Mouse (Mus musculus): ENCODE data around the gene Xpot.

Gene Xpot

DNA sequence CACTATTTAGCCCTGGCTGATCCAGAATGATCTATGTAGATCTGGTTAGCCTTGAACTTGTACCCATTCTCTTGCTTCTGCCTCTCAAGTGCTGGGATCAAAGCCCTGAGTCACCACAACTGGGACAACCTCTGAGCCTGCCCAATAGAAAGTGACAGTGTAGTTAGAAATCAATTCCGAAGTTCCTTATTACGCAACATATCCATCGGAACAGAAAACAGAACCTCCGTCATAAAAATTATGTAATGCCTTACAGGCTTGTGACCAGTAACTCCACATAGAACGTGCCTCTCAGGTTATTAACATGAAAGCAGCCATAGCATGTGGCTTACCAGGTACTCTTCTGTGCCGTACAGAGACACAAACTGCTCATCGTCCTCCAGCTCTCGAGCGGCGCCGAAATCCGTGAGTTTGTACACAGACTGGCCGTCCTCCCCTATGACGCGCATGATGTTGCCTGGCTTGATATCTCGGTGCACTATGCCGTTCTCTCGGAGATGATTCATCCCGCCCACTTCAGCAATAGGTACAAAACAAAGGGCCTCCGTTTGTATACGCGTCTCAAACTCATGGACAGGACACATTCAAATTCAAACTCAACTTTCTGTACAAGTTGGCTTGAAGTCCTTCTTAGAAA is 54.5 kb downstream of the Xpot start:
- no peak for DNase-seq (ENCODE audit: low spot score)

GRCm38 (mm10) chr10:121571031-121571430 is 55.1 kb downstream of the Xpot start:
- no peak for DNase-seq (ENCODE audit: low spot score)

DNA sequence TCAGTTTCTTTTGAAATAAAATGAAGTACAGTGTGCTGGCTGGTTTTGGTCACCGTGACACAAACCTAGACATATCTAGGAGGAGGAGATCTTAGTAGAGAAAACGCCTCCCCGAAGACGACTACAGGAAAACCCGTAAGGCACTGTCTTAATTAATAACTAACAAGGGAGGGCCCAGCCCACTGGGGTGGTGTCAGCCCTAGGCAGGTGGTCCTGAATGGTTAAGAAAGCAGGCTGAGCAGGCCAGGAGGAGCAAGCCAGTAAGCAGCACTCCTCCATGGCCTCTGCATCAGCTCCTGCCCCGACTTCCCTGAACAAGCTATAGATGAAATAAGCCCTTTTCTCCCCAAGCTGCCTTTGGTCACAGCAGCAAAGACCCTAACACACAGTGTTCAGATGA is 56.3 kb downstream of the Xpot start:
- DNase-seq (ENCODE audit: low spot score), result no peak

DNA sequence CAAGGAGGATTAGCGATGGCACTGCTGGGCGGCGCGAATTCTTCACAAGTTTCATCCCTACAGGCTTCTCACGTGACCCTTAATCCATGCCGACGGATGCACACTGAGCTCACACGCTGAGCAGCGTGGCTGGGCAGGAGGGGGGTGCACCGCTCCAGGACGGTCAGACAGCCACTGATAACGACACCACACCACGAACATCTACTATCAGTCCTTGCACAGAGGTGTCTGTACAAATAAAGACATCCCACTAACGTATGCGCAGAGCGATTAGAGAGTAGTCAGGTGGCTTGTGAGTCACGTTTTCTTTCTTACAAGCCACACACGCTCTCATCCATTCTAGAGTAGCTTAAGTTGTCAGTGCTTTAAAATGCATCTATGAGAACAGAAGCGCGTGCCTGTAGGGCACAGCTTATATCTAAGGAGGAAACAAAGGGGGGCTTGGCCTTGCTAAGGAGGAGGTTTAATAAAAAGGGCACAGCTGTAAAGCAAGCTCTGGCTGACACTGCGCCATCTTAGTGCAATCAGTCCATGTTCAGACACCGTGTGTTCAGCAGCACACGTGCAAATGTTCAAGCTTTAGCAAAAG is 57.0 kb downstream of the Xpot start:
- DNase-seq (ENCODE audit: low spot score), result no peak

GRCm38 (mm10) chr10:121568534-121568933 is 57.6 kb downstream of the Xpot start:
- no peak for DNase-seq (ENCODE audit: low spot score)

DNA sequence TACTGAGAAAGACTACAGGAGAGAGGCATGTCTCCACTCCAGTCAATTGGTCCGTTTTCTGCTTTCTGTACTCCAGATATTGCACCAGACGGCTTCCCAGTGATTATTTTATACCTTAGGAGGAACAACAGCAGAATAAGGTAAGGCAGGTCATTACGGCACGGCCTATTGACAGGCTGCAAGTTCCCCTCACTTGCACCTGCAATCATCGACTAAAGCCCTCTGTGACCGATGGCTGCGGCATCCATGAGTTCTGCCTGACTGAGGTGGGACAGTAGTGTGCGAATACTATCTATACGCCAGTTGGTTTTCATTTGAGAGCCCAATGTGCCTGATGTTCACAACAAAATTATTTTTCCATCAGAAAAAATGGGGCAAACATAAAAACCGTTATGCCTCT is 58.1 kb downstream of the Xpot start:
- no peak for DNase-seq (ENCODE audit: low spot score)

GRCm38 (mm10) chr10:121564447-121564846 is 61.7 kb downstream of the Xpot start:
- no peak for DNase-seq (ENCODE audit: low spot score)

DNA sequence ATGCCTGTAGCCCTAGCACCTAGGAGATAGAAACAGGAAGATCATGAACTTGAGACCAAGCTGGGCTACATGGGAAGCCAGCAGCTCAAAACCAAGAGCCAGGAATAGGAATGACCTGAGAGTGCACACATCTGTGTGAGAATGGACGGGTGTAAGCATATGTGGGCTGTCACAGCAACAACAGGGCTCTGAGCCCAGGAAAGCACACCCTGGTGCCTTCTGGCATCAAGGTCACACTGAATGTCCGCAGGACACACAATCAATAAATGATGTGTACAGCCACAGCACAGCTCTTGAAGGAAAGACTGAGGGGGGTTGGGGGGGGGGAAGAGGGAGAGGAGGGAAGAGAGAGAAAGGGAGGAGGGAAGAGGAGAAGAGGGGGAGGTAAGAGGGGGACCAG is 67.9 kb downstream of the Xpot start:
- DNase-seq (ENCODE audit: low spot score), result no peak

- no peak for DNase-seq (ENCODE audit: low spot score)
Measured at GRCm38 (mm10) chr10:121556263-121556662, 69.9 kb downstream of the Xpot start.

DNA sequence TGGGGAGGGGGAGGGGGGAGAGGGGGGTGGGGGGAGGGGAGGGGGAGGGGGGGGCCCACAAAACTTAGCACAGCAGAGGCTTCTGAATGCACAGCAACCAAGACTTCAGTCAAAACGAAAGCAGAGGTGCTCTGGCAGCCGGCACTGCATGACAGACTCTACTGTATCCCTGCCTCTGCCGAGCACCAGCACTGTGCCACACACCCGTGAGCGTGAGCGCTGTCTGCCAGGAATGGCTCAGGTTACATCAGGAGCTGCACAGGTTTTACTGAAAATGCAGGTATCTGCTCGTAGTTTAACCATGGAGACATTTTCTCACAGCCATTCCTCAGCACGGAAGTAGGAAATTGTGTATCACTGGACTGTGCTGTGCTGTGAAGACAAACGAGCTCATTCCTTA is 75.8 kb downstream of the Xpot start:
- DNase-seq (ENCODE audit: low spot score), result no peak

GRCm38 (mm10) chr10:121549670-121550069 is 76.5 kb downstream of the Xpot start:
- no peak for DNase-seq (ENCODE audit: low spot score)

DNA sequence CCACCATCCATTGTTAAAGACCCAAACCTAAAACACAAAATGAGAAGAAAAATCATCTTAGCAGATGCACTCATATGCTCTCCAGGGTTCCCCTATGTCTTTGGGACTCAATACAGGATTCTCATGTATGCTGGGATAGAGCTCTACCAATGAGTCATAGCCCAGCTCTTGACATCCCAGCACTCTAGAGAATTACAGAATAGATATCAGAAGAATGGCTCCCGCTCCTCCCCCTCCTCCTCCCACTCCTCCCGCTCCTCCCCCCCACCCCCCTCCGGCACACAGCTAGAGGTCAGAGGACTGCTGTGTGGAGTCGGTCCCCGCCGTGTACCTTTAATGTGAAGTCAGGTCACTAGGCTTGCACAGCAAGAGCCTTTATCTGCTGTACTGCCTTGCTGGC is 79.0 kb downstream of the Xpot start:
- no peak for DNase-seq (ENCODE audit: low spot score)

DNA sequence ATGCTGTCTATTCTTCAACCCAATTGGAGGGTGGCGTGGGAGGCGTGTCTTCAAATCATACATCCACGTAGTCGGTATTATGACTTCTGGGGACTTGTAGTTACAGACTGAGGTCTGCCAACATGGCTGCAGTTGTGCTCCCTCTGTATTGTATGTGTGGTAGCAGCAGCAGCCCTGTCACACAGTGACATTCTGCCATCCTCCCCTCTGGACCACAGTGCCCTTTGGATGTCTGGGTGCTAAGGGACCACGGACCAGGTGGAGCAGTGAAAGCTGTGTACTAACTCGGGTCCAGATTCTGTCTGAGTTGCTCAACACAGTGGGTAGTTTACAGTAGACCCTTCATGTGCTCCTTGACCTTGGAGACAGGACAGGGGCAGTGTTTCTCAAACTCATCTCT is 82.6 kb downstream of the Xpot start:
- DNase-seq (ENCODE audit: low spot score), result no peak

DNA sequence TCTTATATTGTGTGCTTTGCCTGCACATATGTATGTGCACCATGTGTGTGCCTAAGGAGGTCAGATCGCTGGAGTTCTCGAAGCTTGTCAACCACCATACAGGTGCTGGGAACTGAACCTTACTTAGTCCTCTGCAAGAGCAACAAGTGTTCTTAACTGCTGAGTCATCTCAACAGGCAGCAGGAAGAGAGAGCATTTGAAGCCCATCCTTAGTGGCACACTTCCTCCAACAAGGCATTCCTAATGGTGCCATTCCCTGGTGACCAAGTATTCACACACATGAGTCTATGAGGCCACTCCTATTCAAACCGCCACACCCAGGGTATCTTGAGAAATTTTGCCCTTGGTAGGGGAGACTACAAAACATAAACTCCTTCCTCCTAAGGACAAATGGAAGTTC is 84.0 kb downstream of the Xpot start:
- DNase-seq (ENCODE audit: low spot score), result no peak
